Mouse (Mus musculus) layer of hippocampus, adult 9-10 months (tissue): ENCODE results near the gene Frat2.

Source experiments
- DNase-seq: peaks from one replicate; pipeline ENCODE4 v3.0.0; 2022; ENCODE audit warnings: low spot score

Gene Frat2

DNA sequence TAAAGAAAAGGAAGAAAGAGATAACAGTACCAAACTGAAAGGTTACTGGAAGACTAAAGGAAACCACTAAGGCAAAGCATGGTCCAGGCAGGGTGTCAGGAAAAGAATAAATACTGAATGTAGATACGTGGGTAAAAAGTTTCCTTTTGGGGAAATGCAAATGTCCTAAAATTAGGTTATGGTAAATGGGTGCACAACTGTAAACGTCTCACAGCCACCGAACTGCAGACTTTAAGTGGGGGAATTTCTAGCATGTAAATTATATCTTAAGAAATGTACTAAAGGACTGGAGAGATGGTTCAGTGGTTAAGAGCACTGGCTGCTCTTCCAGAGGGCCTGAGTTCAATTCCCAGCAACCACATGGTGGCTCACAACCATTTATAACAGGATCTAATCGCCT lies 29.2 kb downstream of the Frat2 start:
- no peak for DNase-seq

DNA sequence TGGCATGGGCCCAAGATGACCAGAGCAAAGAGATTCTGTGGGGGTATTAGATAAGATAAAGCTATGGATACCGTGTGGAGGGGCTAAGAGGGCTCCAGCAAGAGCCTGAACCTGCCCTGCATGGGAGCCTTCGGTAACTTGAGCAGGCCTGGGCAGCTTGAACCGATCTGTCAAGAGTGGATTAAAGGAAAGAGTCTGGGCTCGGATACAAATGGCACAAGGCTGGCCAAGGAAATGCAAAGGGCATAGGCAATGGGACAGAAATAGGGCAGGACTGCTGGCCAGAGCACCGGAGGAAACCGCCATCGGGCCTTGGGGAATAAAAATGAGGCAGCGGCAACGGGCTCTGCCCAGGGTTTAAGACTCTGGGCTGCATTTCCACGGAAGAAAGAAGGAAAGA lies 30.6 kb downstream of the Frat2 start:
- no peak for DNase-seq

DNA sequence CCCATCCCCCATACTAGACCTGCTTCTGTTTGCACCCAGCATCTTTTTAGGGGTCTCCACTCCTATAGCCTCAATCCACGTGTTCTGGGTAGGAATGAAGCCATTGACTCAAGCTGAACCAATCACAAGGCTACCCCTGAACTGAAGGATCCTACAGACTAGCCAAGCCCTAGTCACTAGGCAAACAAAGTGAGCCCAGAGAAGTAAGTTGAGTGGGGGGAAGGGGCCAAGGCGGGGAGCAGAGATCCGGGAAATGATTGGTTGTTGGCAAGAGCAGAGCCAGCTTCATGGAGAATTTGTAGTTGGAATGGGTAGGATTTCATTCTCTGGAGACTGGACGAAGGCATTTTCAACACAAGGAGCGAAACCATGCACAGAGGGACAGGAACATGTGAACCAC lies 31.0 kb downstream of the Frat2 start:
- no peak for DNase-seq

DNA sequence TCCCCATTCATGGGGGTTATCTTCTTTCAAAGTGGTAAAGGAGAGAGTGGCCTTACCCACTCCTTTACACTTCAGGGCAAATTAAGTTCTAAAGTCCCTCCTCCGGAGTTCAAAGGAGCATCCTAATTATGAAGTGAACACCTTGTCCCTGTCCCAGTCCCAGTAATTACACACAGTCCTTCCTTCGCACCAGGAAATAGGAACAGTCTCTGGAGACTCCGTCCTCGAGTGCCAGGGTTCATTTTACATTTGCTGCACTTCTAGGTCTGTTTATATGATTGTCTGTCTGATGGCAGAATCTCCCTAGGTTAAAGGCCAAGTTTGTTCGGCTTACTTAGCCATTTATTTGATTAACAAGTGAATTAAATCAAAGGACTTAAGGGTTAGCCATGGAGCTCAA lies 31.5 kb downstream of the Frat2 start:
- DNase-seq: no peak

- DNase-seq: no peak
Observed at GRCm38 (mm10) chr19:41813374-41813773, 34.6 kb downstream of the Frat2 start.

GRCm38 (mm10) chr19:41812525-41812924 lies 35.4 kb downstream of the Frat2 start:
- no peak for DNase-seq

GRCm38 (mm10) chr19:41810074-41810473 lies 37.9 kb downstream of the Frat2 start:
- no peak for DNase-seq

DNA sequence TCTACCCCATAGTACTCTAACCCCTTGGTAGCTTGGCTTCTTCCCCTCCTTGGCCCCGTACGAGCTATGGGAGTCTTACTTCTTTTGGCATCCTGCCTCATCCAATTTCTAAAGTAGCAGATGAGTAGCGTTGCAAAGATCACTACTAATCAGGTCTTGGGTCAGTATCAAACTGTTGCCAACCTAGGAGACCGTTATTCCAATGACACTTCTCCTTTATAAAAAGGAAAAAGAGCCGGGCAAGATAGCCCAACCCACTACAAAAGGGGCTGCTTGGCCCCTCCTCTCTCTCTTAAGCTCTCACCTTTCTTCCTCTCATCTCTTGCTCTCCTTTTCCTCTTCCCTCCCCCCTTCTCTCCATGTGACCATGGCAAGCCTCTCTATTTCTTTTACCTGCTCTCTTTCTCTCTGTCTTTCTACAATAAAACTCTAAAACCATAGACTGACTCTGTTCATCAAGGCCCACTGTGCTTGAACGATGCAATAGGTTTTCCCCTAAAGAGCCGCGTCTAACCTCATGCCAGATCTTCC lies 39.8 kb downstream of the Frat2 start:
- no peak for DNase-seq

- no peak for DNase-seq
Observed at GRCm38 (mm10) chr19:41807497-41807896, 40.4 kb downstream of the Frat2 start.

- no peak for DNase-seq
Observed at GRCm38 (mm10) chr19:41805831-41806230, 42.1 kb downstream of the Frat2 start.

GRCm38 (mm10) chr19:41803322-41803721 lies 44.6 kb downstream of the Frat2 start:
- DNase-seq: no peak

DNA sequence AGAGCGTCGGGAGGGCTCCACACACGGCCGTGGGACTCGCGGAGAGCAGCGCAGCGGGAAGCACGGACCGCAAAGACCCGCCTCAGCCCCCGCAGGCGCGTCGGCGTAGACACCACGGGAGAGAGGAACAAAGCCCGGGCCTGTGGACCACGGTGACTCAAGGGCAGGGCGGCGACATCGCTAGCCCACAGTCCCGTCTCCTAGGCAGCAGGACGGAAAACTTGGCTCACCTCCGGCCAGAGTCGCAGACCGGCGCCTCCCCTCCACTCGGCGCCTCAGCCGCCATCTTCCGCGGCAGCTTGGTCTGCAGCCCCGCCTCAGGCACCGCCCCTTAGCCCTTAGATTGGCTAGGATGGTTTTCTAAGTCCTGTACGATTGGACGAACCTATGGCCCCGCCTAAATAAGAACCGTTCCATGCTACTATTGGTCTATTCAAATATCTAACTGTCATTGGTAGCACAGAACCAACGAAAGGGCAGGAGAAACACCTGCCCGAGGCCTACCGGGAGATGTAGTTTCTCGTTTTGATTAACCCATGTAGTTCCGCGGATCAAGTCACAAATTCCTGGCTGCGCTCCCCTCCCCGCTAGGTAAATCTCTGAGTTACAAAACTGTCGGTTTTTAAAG lies 46.1 kb downstream of the Frat2 start, which contains the start of gene Arhgap19:
Gene Arhgap19, minus strand, starts transcription at position 306 of the 628 bp plus-strand sequence.
- DNase-seq: peak; percentile 92

DNA sequence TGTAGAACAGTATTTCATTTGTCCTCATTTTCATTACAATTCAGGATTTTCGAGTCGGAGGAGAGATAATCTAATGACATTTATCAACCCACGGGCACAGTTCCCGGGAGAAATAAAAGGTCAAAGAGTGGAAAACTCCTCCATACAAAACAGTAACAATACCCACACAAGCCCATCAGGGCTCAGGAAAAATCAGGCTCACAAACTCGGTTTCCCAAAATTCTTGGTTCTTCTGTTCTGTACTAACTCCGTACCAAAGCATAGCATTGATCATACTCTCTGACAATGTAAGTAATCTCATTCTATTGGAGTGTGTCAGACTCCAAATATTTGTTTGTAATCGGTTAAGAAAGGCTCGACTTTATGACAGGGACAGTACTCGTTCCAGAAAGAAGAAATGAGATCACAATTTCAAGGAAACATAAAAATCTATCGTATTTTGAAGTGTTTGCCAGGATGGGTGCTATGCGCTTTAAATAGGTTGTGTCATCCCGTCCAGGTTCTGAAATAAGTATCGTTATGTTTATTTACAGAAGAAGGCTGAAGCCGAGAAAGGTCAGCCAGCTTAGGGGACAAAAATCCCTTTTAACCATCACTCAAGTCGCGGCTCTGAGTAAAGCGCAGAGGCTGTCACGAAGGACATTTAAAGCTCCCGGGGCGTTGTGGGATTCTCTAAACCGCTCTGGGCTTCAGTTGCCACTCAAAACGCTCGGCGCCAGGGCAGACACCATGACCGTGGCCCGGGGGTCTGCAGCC lies 46.8 kb downstream of the Frat2 start:
- no peak for DNase-seq

DNA sequence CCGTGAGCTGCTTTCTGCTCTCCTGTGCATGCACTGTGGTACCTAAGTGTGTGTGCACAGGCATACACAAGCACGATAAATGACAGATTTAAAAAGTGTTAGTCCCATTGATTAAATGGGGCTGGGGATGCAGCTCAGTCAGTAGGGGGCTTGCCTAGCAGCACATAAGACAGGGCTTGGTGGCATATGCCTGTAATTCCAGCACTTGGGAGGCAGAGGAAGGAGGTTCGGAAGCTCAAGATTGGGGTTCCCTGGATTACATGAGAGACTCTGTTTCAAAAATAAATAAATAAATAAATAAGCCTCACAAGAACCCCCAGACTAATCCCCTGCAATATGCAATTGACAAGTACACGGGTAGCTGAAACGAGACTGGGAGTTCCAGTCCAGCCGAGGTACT lies 47.5 kb downstream of the Frat2 start:
- no peak for DNase-seq

- no peak for DNase-seq
Observed at GRCm38 (mm10) chr19:41797536-41797935, 50.4 kb downstream of the Frat2 start.

- no peak for DNase-seq
Observed at GRCm38 (mm10) chr19:41796789-41797327, 51.1 kb downstream of the Frat2 start.

- no peak for DNase-seq
Observed at GRCm38 (mm10) chr19:41796148-41796760, 51.7 kb downstream of the Frat2 start.
